Mouse (Mus musculus): ENCODE data around the gene Bcl2l13.

DNA sequence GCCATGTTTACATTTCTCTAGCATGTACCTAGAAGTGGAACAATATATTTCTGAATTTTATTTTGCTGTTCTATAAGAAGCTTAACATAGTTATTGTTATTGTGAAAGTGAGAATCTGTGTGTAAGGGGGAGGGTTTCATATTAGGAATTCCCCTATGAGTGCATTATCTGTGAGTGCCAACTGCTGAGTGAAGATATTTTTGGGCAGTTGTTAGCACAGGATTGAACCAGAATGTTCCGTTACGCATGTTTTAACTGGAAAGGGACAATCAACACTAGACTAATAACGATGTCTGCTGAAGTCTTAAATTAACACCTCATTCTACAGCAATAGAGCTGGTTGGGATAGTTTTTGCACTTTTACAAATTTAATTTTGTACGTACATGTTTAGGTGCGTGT lies 5.7 kb downstream of the Bcl2l13 start:
- no peak for TF ChIP-seq CTCF (IDR thresholded peaks at IDR 0.05; ENCODE audit: extremely low read depth, insufficient read depth, insufficient read length, insufficient replicate concordance)
- no peak for TF ChIP-seq POLR2A (IDR thresholded peaks at IDR 0.05; ENCODE audit: low read depth, low read length)

Measured in spleen, adult 2 months (tissue).